Mouse (Mus musculus): ENCODE measurements around the gene Dmrt3. TPM values are rescaled to one million over a fixed set of nuclear protein-coding genes. Genes with fewer than 3 reads are reported as not detected.
A peak's percentile ranks its signal among the peaks of the same experiment; 100 is the strongest.

The Dmrt3 gene
- polyA plus RNA-seq, 1 experiment from 2014 or later, result not detected

DNA sequence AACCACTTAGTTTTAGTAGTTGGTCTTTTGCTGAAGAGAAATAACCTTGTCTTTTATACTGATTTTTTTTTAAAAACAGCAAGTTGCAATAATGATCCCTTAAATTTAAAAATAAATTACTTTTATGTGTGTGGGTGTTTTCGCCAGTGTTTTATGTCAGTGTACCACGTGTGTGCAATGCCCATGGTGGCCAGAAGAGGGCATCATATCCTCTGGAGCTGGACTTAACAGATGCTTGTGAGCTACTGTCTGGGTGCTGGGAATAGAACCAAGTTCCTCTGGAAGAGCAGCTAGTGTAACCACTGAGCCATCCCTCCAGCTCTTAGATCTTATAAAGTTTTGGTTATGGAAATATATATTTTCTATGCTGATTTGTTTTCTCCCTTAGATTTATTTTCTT is 30.7 kb upstream of the Dmrt3 start:
- DNase-seq, result no peak
- no peak for ATAC-seq
- Histone ChIP-seq H3K4me3 (ENCODE audit: low read depth, low read length) (no peak overlapping the region), H3K4me2 (ENCODE audit: low read depth, low read length) (no peak overlapping the region), H3K27me3 (ENCODE audit: insufficient read depth, low read length) (peaks cover 13% of the 10 kb centered on the region; the same call in 1 of the 2 replicates), H3K36me3 (replicated peaks; ENCODE audit: insufficient read depth, low read length) (no peaks in the 10 kb centered on the region), H3K27ac (ENCODE audit: low read depth) (no peak overlapping the region), H3K4me1 (ENCODE audit: insufficient read depth) (no peaks in the 10 kb centered on the region), H3K9me3 (ENCODE audit: low read length) (no peaks in the 10 kb centered on the region), H3K9ac (replicated peaks) (no peak overlapping the region)
- peak; percentile 45 for TF ChIP-seq CTCF (IDR thresholded peaks at IDR 0.05; ENCODE audit: low read depth)
- no peak for TF ChIP-seq EP300 (IDR thresholded peaks at IDR 0.05; ENCODE audit: low read depth)
- 86% methylated on average over 2 of the region's 2 CpGs for WGBS (ENCODE audit: insufficient replicate concordance)

DNA sequence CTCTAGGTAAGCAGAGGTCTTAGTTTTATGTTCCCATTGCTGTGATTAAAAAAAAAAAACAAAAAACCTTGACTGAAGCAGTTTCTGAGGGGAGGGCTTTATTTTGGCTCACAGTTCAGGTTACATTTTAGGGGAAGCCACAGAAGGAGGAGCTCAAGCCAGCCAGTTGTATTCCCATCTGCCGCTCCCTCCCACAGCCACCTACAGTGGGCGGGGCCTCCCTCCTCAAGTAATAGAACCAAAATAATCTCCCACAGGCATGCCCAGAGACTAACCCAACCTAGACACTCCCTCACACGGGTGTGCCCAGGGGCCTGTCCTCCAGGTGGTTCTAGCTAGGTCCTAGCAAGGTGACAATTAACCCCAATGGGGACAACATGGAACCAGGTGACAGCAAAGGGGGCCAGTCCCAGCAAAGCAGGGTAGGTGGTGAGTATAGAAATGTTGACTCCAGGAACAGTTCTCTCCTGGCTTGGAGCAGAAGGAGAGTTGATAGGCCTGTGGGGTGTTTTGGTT is 12.3 kb upstream of the Dmrt3 start:
- Histone ChIP-seq H3K4me3 (ENCODE audit: low read depth, low read length) (no peak overlapping the region), H3K9ac (replicated peaks) (no peak overlapping the region), H3K27me3 (ENCODE audit: insufficient read depth, low read length) (peaks cover 52% of the 10 kb centered on the region), H3K9me3 (ENCODE audit: low read length) (no peaks in the 10 kb centered on the region), H3K4me2 (ENCODE audit: low read depth, low read length) (no peak overlapping the region), H3K36me3 (replicated peaks; ENCODE audit: insufficient read depth, low read length) (no peaks in the 10 kb centered on the region), H3K4me1 (ENCODE audit: insufficient read depth) (no peaks in the 10 kb centered on the region), H3K27ac (ENCODE audit: low read depth) (no peak overlapping the region)
- whole genome bisulfite sequencing (ENCODE audit: insufficient replicate concordance), result 65% methylated on average over 3 of the region's 3 CpGs
- TF ChIP-seq CTCF (IDR thresholded peaks at IDR 0.05; ENCODE audit: low read depth) (no peak), EP300 (IDR thresholded peaks at IDR 0.05; ENCODE audit: low read depth) (no peak)
- no peak for DNase-seq
- no peak for ATAC-seq

DNA sequence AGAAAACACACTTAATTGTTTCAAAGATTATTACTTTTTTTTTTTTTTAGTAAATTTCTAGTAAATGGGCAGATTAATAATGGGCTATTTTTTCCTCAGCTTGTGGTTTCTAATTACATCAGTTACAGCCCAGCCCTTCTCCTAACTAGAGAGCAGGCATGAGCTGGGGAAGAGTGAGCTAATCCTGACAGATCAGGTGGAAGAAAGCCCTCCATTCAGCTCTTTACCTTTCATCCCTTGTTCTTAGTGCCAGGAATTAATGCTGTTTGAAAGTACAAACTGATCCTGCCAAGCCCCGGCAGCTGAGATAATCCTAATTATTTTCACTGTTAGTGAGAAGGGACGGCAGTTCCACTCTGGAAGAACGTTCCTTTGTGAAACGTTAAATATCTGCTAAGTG is 11.5 kb upstream of the Dmrt3 start:
- no peak overlapping the region for H3K4me3 ChIP-seq (ENCODE audit: low read depth, low read length)
- peaks cover 58% of the 10 kb centered on the region for H3K27me3 ChIP-seq (ENCODE audit: insufficient read depth, low read length)
- no peak for ATAC-seq
- TF ChIP-seq CTCF (IDR thresholded peaks at IDR 0.05; ENCODE audit: low read depth) (no peak), EP300 (IDR thresholded peaks at IDR 0.05; ENCODE audit: low read depth) (no peak)
- H3K27ac ChIP-seq (ENCODE audit: low read depth), result no peak overlapping the region
- no peaks in the 10 kb centered on the region for H3K4me1 ChIP-seq (ENCODE audit: insufficient read depth)
- H3K4me2 ChIP-seq (ENCODE audit: low read depth, low read length), result no peak overlapping the region
- no peak overlapping the region for H3K9ac ChIP-seq (replicated peaks)
- DNase-seq, result no peak
- no peaks in the 10 kb centered on the region for H3K36me3 ChIP-seq (replicated peaks; ENCODE audit: insufficient read depth, low read length)
- H3K9me3 ChIP-seq (ENCODE audit: low read length), result no peaks in the 10 kb centered on the region
- 18% methylated on average over 4 of the region's 4 CpGs for WGBS (ENCODE audit: insufficient replicate concordance)

DNA sequence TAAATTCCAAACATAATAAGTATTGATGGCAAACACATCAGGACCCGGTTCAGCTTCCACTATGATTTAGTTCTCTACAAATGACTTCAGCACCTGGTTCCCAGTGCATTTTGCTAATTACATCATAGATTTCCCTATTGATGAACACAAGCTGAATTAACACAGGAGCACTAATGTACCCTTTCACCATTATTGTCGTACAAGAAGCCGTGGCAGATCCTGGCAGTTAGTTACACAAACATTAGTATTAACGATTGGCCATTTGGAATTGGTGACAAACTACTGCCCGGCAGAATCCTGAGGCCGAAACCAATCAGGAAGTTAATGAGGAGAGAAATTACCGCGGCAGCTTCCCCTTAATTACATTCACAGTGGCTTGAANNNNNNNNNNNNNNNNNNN is 8.1 kb upstream of the Dmrt3 start:
- no peak overlapping the region for H3K4me2 ChIP-seq (ENCODE audit: low read depth, low read length)
- DNase-seq (no peak), ATAC-seq (no peak)
- WGBS (ENCODE audit: insufficient replicate concordance), result 9% methylated on average over 8 of the region's 8 CpGs
- H3K4me1 ChIP-seq (ENCODE audit: insufficient read depth), result peaks cover 6% of the 10 kb centered on the region
- TF ChIP-seq EP300 (IDR thresholded peaks at IDR 0.05; ENCODE audit: low read depth), result no peak
- no peak for TF ChIP-seq CTCF (IDR thresholded peaks at IDR 0.05; ENCODE audit: low read depth)
- no peak overlapping the region for H3K27ac ChIP-seq (ENCODE audit: low read depth)
- no peak overlapping the region for H3K4me3 ChIP-seq (ENCODE audit: low read depth, low read length)
- peaks cover 85% of the 10 kb centered on the region for H3K27me3 ChIP-seq (ENCODE audit: insufficient read depth, low read length)
- no peaks in the 10 kb centered on the region for H3K36me3 ChIP-seq (replicated peaks; ENCODE audit: insufficient read depth, low read length)
- no peak overlapping the region for H3K9ac ChIP-seq (replicated peaks)
- H3K9me3 ChIP-seq (ENCODE audit: low read length), result no peaks in the 10 kb centered on the region

DNA sequence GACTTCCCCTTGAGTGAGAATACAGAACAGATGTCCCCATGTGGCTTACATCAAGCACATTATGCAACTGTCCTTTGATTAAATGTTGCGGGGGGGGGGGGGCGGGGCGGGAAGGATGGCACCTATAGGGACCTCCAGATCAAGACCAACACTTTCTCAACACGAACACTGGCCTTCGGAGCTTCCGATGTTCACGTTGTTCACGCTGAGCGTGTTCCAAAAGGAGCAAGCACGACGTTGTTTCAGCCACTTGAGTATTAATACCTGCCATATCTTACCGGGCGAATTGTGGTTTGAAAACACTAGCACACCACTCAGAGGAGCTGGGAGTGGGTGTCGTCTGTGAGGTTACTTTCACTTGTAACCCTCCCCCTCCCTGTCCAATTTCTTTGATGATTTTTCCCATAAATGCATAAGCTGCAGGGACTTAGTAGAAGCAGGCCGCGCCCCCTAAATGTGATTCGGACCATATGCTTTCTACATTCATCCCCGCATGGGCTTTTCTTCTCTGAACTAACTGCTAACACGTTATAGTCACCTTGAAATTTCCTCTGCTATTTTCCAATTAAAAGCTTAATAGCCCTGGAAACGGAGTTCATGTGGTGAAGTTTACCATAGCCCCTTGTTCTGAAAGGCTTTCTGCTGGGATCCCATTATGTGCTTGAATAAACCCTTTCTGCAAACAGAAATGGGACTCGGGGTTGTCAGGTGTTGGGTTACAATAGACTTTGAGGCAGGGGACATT is 2.5 kb upstream of the Dmrt3 start:
- DNase-seq (no peak), ATAC-seq (no peak)
- no peak for TF ChIP-seq CTCF (IDR thresholded peaks at IDR 0.05; ENCODE audit: low read depth)
- TF ChIP-seq EP300 (IDR thresholded peaks at IDR 0.05; ENCODE audit: low read depth), result no peak
- Histone ChIP-seq H3K27me3 (ENCODE audit: insufficient read depth, low read length) (peaks cover 99% of the 10 kb centered on the region), H3K27ac (ENCODE audit: low read depth) (no peak overlapping the region), H3K4me2 (ENCODE audit: low read depth, low read length) (no peak overlapping the region), H3K4me3 (ENCODE audit: low read depth, low read length) (no peak overlapping the region), H3K9me3 (ENCODE audit: low read length) (no peaks in the 10 kb centered on the region), H3K9ac (replicated peaks) (no peak overlapping the region), H3K4me1 (ENCODE audit: insufficient read depth) (peaks cover 16% of the 10 kb centered on the region), H3K36me3 (replicated peaks; ENCODE audit: insufficient read depth, low read length) (no peaks in the 10 kb centered on the region)
- 2% methylated on average over 21 of the region's 21 CpGs for WGBS (ENCODE audit: insufficient replicate concordance)

DNA sequence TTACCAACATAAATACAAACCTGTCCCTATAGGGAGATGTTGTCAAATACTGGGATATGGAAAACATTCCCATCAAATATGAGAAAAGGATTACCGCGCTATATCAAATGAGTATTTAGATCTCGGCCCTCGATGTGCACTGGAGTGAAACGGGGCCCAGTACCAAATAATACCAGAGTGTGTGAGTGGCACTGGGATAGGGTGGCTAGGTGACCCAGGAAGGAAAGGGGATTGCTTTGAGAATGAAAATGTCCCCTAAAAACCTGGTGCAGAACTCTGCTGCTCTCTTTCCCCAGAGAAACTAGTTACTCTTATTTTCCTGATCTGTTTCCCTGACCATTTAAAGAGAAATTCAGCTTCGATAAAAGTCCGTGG is 1.9 kb upstream of the Dmrt3 start:
- TF ChIP-seq CTCF (IDR thresholded peaks at IDR 0.05; ENCODE audit: low read depth), result no peak
- TF ChIP-seq EP300 (IDR thresholded peaks at IDR 0.05; ENCODE audit: low read depth), result no peak
- Histone ChIP-seq H3K4me3 (ENCODE audit: low read depth, low read length) (no peak overlapping the region), H3K27ac (ENCODE audit: low read depth) (no peak overlapping the region), H3K4me2 (ENCODE audit: low read depth, low read length) (no peak overlapping the region), H3K9me3 (ENCODE audit: low read length) (no peaks in the 10 kb centered on the region), H3K36me3 (replicated peaks; ENCODE audit: insufficient read depth, low read length) (no peaks in the 10 kb centered on the region), H3K27me3 (ENCODE audit: insufficient read depth, low read length) (peaks cover 99% of the 10 kb centered on the region), H3K9ac (replicated peaks) (no peak overlapping the region), H3K4me1 (ENCODE audit: insufficient read depth) (peaks cover 16% of the 10 kb centered on the region)
- ATAC-seq (no peak), DNase-seq (no peak)
- WGBS (ENCODE audit: insufficient replicate concordance), result 4% methylated on average over 7 of the region's 7 CpGs

All from liver, postnatal 0 days (tissue).